Mouse (Mus musculus) kidney, postnatal 0 days (tissue): ENCODE measurements around the gene 6030408B16Rik. TPM values are rescaled to one million over a fixed set of nuclear protein-coding genes. Genes with fewer than 3 reads are reported as not detected.

ENCODE experiments used
- ATAC-seq: fragments of 200-750 bp; cut with Nextera tagmentation; replicated peaks from 2 replicates; pipeline ENCODE4 v1.8.0; 2017; ENCODE audit warnings: low read depth, moderate number of reproducible peaks, moderate TSS enrichment, moderate library complexity; ENCODE audit not compliant: low FRiP score
- DNase-seq: peaks from one replicate; pipeline ENCODE4 v3.0.0-alpha.2; 2016; ENCODE audit warnings: low spot score
- H3K27ac ChIP-seq: fragments of 300-500 bp; sonication (generic); 2 replicates; pipeline ENCODE4 v1.5.1; 2014; ENCODE audit warnings: mild to moderate bottlenecking
- H3K27me3 ChIP-seq: fragments of 300-500 bp; sonication (generic); 2 replicates; pipeline ENCODE4 v1.6.1; 2014; ENCODE audit warnings: low read length, mixed read lengths; ENCODE audit not compliant: insufficient read depth
- H3K36me3 ChIP-seq: fragments of 300-500 bp; sonication (generic); 2 replicates; pipeline ENCODE4 v1.6.1; 2014; ENCODE audit warnings: low read length, mixed read lengths; ENCODE audit not compliant: insufficient read depth
- H3K4me1 ChIP-seq: fragments of 300-500 bp; sonication (generic); replicated peaks from 2 replicates; pipeline ENCODE4 v1.6.1; 2014; ENCODE audit warnings: antibody characterized with exemption, low read length, mixed read lengths; ENCODE audit not compliant: insufficient read depth
- H3K4me2 ChIP-seq: fragments of 300-500 bp; sonication (generic); 2 replicates; pipeline ENCODE4 v1.6.1; 2014; ENCODE audit warnings: mild to moderate bottlenecking, low read length, moderate library complexity, mixed read lengths
- H3K4me3 ChIP-seq: fragments of 300-500 bp; sonication (generic); replicated peaks from 2 replicates; pipeline ENCODE4 v1.5.1; 2014; ENCODE audit warnings: low read depth, low read length
- H3K9ac ChIP-seq: fragments of 300-500 bp; sonication (generic); 2 replicates; pipeline ENCODE4 v1.6.1; 2014; ENCODE audit warnings: low read depth, low read length
- H3K9me3 ChIP-seq: fragments of 300-500 bp; sonication (generic); replicated peaks from 2 replicates; pipeline ENCODE4 v1.6.1; 2016; ENCODE audit warnings: low read length, inconsistent platforms, mixed read lengths
- CTCF ChIP-seq: IDR thresholded peaks from 2 replicates; pipeline ENCODE4 v1.5.1; 2016; ENCODE audit warnings: antibody characterized with exemption, low read depth, mild to moderate bottlenecking, moderate library complexity
- WGBS: fragments of 180-500 bp; shearing (Covaris S2); extraction: QIAGEN DNeasy Blood & Tissue Kit; methylation state at CpG from one replicate; pipeline ENCODE4 v1.1.7; 2014; 5-methylcytosine and 5-hydroxymethylcytosine counted together
- polyA plus RNA-seq: library from polyadenylated mRNA; unstranded; fragments of >200 nt; fragmentation: Nextera tagmentation; extraction: Ambion mirVana; gene quantifications from 2 replicates; pipeline ENCODE4 v1.2.1, GENCODE M21; 2015

Gene 6030408B16Rik
- polyA plus RNA-seq, 1 experiment from 2014 or later, result 24.5 TPM

GRCm38 (mm10) chr15:101251930-101252329 lies 41.1 kb upstream of the 6030408B16Rik start:
- DNase-seq (no peak), ATAC-seq (no peak)
- Histone ChIP-seq H3K27ac (no peak overlapping the region), H3K9me3 (no peaks in the 10 kb centered on the region), H3K9ac (no peak overlapping the region), H3K4me1 (peaks cover 8% of the 10 kb centered on the region; the same call in 1 of the 2 replicates), H3K27me3 (no peaks in the 10 kb centered on the region), H3K4me3 (no peak overlapping the region), H3K4me2 (no peak overlapping the region), H3K36me3 (no peaks in the 10 kb centered on the region)
- TF ChIP-seq CTCF, result no peak
- WGBS, result 90% methylated on average over 5 of the region's 5 CpGs

DNA sequence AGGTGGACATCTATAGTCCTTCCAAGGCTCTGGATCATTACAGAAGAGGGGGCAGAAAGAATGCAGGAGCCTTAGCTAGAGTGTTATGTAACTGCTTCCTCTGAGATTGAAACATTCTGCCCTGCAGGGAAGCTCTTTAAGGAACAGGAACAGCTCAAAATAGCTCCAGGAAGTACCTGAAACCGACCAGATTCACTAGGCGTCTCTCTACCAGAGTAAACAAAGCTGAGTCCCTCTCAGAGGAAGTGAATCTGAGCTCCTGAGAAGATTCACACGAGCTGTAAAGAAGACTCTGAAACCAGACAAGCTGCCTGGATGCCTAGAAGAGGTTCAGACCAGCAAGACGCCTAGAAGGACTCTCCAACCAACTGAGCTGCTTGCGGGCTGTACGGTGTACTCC lies 40.4 kb upstream of the 6030408B16Rik start:
- no peak for TF ChIP-seq CTCF
- DNase-seq, result no peak
- Histone ChIP-seq H3K4me3 (no peak overlapping the region), H3K9ac (no peak overlapping the region), H3K4me1 (0 out of 2 replicates have a peak, but pooled peaks cover 5% of the 10 kb centered on the region), H3K27ac (no peak overlapping the region), H3K36me3 (no peaks in the 10 kb centered on the region), H3K4me2 (no peak overlapping the region), H3K9me3 (no peaks in the 10 kb centered on the region), H3K27me3 (no peaks in the 10 kb centered on the region)
- 79% methylated on average over 6 of the region's 6 CpGs for WGBS
- no peak for ATAC-seq

DNA sequence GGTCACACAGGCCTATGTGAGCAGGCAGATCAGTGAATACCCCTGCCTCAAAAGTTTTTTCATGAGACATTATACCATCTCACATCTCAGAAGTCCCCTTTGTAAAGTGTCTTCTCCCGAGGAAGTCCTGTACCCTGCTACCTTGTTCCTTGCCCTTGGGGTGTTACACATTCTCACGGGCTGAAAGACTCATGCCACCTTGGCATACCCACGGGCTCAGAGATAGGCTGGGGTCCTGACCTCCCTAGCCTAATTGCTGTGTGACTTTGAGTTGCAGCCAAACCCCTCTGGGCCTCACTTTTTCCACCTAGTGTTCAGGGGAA lies 39.5 kb upstream of the 6030408B16Rik start:
- DNase-seq (no peak), ATAC-seq (no peak)
- H3K4me3 ChIP-seq, result peak overlapping the region; percentile 59
- TF ChIP-seq CTCF, result no peak
- WGBS, result 37% methylated on average over 3 of the region's 3 CpGs
- H3K4me2 ChIP-seq, result peak overlapping the region; percentile 91
- H3K9ac ChIP-seq, result no peak overlapping the region
- H3K4me1 ChIP-seq, result 0 out of 2 replicates have a peak, but pooled peaks cover 5% of the 10 kb centered on the region
- no peaks in the 10 kb centered on the region for H3K36me3 ChIP-seq
- no peaks in the 10 kb centered on the region for H3K9me3 ChIP-seq
- no peaks in the 10 kb centered on the region for H3K27me3 ChIP-seq
- H3K27ac ChIP-seq, result no peak overlapping the region

- 1% methylated on average over 71 of the region's 82 CpGs for WGBS
- H3K27me3 ChIP-seq, result no peaks in the 10 kb centered on the region
- no peak within 1 kb of the TSS for H3K27ac ChIP-seq
- DNase-seq (peak; percentile 76), ATAC-seq (peak; percentile 50)
- no peaks in the 10 kb centered on the region for H3K36me3 ChIP-seq
- peak within 1 kb of the TSS; percentile 59 for H3K4me3 ChIP-seq
- H3K9me3 ChIP-seq, result no peaks in the 10 kb centered on the region
- no peak for TF ChIP-seq CTCF
- peak within 1 kb of the TSS; percentile 64 for H3K9ac ChIP-seq
- H3K4me2 ChIP-seq, result peak within 1 kb of the TSS; percentile 91
- 0 out of 2 replicates have a peak, but pooled peaks cover 5% of the 10 kb centered on the region for H3K4me1 ChIP-seq
These were observed 38.9 kb upstream of the 6030408B16Rik start, which contains the start of gene Nr4a1 for GRCm38 (mm10) chr15:101253886-101254795. TSS of gene Nr4a1 (plus strand) at chr15:101254269.

DNA sequence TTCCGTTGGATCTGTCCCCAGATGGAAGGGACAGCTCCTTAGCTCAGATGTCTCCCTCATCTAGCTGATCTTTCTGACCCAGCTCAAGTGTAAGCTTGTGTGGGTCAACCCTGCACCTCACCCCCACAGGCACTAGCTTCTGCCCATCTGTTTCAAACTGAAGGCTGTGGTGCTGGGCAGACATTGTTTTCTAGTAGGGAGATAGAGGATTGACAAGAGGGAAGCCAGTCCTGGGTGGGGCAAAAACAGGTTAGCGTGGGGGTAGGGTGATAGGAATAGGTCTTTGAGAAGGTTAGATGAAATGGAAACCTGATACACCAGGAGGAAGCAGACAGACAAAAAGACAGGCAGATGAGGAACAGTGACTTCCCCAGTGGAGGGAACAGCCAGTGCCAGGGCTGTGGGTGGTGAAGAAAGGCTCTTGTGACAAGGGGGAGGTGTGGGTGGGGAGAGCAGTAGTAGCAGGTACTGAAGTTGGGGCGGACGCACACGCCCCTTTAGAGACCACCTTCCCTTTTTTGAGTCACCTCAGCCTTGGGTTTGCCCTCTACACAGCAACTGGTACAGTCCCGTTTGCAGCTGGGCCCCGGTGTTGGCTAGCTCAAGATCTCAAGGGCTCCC lies 37.1 kb upstream of the 6030408B16Rik start:
- TF ChIP-seq CTCF, result no peak
- ATAC-seq, result no peak
- H3K4me1 ChIP-seq, result peaks cover 10% of the 10 kb centered on the region
- 84% methylated on average over 7 of the region's 7 CpGs for WGBS
- H3K27me3 ChIP-seq, result no peaks in the 10 kb centered on the region
- H3K9me3 ChIP-seq, result no peaks in the 10 kb centered on the region
- H3K36me3 ChIP-seq, result no peaks in the 10 kb centered on the region
- no peak overlapping the region for H3K9ac ChIP-seq
- no peak overlapping the region for H3K27ac ChIP-seq
- H3K4me3 ChIP-seq, result no peak overlapping the region
- no peak for DNase-seq
- no peak overlapping the region for H3K4me2 ChIP-seq

DNA sequence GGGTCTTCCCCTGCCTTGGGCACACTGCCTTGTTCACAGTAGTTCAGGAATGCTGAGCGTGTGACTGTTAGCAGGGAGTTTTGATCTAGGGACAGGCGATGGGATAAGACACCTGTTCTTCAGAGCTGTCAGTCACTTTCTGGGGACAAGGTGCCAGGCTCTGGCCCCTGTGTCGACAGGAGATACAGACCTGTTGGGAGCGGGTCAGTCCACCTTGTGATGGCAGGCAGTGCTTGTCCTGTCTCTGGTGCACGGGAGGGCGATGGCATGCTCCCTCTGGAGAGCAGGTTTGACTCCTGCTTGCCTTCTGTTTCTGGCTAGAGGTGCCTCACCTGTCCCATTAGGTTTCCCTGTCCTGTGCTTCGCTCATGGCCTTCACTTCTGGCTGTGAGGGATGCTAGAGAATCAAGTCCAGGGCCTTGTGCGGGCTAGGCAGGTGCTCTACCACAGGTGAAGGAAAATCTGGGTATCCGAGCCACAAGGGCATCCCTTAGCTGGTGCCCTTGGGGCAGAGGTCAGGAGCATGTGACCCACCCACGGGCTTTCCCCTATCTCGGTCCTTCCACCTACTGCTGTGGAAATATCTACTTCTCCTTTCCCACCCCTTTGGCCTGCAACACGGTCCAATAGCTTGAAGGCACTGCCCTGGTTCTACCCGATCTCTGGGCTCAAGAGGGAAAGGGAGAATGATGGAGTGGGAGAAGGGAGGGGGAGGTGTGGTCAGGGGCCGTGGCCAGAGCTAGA lies 36.4 kb upstream of the 6030408B16Rik start:
- ATAC-seq, result no peak
- Histone ChIP-seq H3K27me3 (no peaks in the 10 kb centered on the region), H3K27ac (no peak overlapping the region), H3K9me3 (no peaks in the 10 kb centered on the region), H3K4me3 (no peak overlapping the region), H3K9ac (no peak overlapping the region), H3K4me1 (peaks cover 13% of the 10 kb centered on the region), H3K4me2 (no peak overlapping the region), H3K36me3 (no peaks in the 10 kb centered on the region)
- no peak for TF ChIP-seq CTCF
- no peak for DNase-seq
- WGBS, result 69% methylated on average over 14 of the region's 14 CpGs
